Mouse (Mus musculus) gastrocnemius, adult 8-10 months (tissue): ENCODE measurements around the gene Dazap2. TPM values are rescaled to one million over a fixed set of nuclear protein-coding genes. Genes with fewer than 3 reads are reported as not detected.

Experiments
- DNase-seq, 2 experiments: peaks; one replicate each; pipeline ENCODE4 v3.0.0; 2022; ENCODE audit warnings: low spot score in 2 of 2
- total RNA-seq, 4 experiments: library from RNA; stranded (reverse); gene quantifications; 2 replicates each; pipeline ENCODE4 v1.2.4; 2022

Gene Dazap2
- 10 to 100 TPM; 54.7 to 69.4 (median 57.5) TPM for total RNA-seq

DNA sequence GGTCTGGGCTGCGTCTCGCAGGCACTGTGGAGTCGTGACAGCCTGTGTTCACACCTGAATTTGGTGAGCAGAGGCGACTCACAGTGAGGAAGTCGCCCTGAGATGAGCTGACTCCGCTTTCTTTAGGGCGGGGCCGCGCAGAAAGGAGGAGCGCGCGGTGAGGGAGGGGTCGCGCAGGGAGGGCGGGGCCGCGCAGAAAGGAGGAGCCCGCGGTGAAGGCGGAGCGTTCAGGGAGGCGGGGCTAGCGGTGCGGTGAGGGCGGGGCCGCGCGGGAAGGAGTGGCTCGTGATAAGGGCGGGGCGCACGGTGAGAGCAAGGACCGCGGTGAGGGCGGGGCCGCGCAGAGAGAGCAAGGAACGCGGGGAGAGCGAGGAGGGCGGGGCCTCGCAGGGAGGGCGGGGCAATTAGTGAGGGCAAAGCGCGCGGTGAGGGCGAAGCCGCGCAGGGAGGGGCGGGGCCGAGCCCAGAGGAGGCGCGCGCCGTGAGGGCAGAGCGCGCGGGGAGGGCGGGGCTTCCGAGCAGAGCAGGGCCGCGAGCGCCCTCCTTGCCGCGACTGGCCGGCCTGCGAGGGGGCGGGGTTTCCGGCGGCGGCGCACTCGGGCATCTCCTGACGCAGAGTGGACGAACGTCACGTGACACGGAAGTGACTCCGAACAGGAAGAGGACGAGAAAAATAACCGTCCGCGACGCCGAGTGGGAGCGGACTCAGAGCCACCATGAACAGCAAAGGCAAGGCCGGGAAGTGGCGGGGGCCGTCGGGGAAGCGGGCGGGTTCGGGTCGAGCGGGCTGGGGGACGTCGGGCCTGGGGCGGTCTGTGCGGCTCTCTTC is at the start of gene Dazap2:
Gene Dazap2, plus strand, starts transcription at position 354 of the 829 bp plus-strand sequence.
- peak; percentile 96 to 98 for DNase-seq

GRCm38 (mm10) chr15:100566531-100566930 is 48.6 kb upstream of the Dazap2 start:
- no peak for DNase-seq

DNA sequence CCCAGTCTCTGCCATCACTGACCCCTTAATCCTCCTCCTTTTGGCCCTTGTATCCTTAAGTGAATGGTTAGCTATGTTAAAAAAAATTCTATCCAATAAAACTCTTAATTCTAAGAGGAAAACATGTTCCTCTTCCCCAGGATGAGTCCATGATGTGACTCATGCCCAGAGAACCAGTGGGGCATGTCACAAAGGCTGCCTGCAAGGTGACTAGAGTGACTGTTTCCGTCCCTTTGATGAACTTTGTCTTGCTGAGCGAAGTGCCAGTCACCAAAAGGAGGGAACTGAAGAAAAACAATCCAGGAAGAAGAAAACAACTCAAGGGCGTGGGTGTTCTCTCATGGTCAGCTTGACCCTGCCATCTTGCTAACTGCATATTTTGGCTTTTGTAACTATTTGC is 45.9 kb upstream of the Dazap2 start:
- DNase-seq = no peak

GRCm38 (mm10) chr15:100573946-100574345 is 41.2 kb upstream of the Dazap2 start:
- DNase-seq = no peak

DNA sequence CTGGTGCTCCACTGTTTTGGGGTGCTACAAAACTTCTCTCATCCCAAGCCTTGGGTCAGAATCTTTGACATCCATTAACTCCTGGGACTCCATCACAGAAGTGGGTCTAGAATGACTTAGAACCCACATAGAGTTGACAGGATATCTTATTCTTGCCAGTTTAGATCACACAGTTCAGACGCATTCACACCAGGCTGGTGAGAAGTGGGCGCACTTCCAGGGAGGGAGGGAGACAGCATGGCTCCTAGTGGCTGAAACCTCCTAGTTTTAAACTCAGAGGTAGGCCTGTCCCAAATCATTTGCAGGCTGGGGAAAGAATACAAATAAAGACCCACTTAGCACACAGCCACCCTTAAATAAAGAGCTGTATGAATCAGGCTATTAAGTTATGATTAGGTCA is 40.8 kb upstream of the Dazap2 start:
- no peak for DNase-seq

DNA sequence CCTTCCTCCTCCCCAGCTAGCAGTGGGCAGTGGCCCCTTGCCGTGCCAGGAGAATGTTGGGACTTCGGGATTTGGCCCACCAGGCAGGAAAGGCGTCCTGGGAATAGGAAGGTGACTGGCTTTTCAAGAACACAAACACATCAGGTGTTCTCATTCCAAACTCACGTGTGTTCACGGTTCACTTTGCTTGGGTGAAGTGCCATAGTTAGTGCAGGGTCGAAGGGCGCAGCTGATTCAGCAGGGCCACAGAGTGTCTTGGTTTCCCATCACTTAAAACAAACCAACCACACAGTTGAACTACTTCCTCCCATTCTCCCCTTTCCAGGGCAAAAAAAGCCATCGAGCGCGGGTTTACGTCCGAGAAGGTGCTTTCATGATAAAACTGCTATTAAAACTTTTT is 39.8 kb upstream of the Dazap2 start:
- no peak for DNase-seq

GRCm38 (mm10) chr15:100576392-100576791 is 38.8 kb upstream of the Dazap2 start:
- no peak for DNase-seq

DNA sequence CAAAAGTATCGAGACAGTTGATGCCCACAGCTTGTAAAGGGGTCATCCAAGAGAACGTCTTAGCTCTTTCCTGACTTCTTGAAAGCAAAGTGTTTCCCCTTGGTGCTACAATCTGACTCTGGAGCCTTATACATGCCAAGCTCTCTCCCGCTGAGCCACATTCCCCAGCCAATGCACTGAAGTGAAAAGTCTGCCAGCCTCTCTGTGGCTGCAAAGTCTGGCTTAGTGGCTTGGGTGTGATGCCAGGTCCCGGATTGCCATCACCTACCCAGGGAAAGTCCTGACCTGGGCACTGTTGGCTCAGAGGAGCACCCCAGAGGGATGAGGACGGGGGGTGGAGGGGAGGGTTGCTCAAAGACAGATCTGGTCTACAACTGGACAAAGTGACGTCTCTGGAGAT is 38.3 kb upstream of the Dazap2 start:
- no peak for DNase-seq

DNA sequence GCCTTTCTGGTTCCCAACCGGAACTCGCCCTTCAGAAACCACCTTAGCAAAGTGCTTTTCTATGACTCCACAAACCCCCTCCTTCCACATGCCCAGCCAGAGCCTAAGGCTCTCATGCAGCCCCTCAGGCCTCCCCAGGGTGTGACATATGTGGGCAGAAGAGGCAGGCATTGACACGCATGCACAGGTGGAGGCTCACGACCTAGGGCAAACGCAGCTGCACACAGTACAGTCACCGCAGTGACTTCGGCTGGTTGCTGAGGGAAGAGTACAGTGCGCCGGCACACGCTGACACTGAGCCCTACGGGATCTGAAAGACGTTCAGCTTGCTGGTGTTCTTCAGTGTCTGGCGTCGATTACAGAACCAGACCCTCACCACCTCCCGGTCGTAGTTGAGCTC is 37.2 kb upstream of the Dazap2 start:
- DNase-seq = no peak

DNA sequence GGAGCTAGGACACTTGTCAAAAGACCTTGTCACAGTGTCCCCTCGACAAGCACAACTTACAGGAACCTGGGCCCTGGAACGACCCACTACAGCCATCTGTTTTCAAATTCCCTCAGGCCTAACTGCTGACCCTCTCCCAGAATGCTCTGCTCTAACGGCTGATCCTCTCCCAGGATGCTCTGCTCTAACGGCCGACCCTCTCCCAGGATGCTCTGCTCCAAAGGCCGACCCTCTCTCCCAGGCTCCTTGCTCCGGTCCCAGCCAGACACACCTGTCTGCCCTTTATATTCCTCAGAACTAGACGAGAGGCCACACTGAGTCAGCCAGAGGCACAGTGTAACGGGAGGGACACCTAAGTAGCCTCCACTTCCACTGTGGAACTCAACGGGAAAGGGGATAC is 35.0 kb upstream of the Dazap2 start:
- no peak for DNase-seq

DNA sequence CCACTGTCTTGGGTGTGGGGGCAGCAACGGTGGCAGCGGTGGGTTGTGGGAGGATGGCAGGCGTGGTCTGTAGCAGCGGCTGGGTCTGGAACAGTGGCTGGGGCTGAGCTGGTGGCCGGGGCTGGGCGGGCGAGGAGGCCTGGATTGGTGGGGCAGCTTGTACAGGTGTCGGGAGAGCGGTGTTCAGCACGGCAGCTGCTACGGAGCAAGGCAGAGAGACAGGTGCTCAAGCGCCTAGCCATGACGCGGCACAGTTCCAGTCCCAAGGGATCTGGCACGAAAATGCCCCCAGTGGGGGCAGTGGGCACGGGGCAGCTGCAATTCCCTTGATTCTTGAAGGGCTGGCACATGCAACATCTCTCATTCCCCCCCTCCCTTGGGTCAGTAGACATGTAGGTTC is 29.2 kb upstream of the Dazap2 start:
- no peak for DNase-seq

DNA sequence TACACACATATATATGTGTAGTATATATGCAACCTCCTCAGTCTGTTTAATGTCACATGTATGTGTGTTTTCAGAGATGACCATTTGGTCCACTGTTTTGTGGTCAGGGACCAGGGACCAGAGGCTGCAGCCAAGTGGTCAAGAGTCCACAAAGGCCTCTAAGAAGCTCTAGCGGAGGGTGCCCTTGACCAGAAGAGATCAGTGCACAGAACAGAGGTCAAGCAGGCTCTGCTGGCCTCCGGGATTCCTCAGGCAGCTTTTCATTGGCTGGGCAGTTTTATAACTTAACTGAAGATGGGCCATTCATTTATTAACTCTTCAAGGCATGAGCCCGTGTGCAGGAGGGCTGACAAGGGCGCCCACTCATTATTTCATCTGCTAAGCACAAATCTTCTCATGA is 28.0 kb upstream of the Dazap2 start:
- DNase-seq = no peak

DNA sequence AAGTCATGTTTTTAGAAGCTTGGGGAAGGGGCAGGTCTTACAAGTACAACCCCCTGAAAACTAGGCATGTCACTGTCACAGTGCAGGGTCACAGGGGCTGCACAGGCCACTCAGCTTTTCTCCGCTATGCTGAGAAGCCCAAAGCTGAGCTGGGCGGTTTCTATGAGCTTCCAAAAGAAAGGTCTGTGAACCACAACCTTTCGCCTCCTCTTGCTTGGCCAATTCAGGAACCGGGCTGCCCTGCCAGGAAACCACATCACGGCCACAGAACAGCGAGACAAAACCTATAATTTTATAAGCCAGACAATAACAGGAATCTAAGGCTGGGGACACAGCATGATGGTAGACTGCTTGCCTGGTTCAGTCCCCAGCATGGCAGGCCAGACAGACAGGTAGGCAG is 26.9 kb upstream of the Dazap2 start:
- DNase-seq = no peak

DNA sequence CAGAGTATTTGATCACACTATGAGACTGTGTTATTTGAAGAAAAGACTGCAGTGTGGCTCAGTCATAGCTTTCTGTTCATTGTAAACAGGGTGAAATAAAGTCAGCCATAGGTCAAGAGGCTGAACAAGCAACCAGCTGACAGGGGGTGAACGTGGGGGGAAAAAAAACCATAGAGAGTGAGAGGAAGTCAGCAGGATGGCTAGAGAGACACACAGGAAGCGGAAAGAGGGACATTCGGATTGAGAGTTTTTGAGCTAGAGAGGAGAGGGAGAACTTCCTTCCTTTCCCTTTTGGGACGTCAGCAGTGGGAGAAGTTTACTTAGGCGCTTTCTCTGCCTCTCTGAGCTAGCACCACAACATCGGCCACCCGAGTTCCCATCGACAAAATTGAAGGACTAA is 24.7 kb upstream of the Dazap2 start:
- no peak for DNase-seq

- DNase-seq = no peak
Measured at GRCm38 (mm10) chr15:100592817-100593216, 22.3 kb upstream of the Dazap2 start.

DNA sequence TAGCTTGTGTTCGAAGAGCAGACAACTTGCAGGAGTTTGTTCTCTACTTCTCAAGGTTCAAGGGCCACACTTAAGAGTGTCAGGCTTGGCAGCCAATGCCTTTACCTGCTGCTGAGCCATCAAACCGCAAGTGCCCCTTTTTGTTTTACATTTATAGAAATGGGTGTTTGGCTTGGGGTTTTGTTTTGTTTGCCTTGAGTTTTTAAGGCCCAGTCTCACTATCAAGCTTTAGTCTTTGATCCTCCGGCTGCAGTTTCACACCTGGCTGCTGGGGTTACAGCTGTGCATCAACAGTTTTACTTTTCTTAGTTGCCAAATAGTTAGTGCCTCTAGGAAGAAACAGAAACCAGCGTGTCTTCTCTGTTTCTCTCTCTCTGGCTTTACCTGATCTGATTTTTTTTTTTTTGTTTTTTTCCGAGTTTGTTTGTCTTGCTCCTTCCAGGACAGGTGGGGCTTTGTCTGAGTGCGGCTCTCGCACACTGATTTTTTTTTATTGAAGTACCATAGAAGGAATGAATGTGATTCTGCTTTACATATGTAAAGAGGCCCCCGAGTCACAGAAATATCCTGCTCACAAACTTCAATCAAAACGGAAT is 16.8 kb upstream of the Dazap2 start:
- no peak for DNase-seq

- DNase-seq = peak in 1 of 2 experiments; percentile 23
Measured at GRCm38 (mm10) chr15:100598883-100599275, 16.3 kb upstream of the Dazap2 start.

- peak; percentile 24 to 30 for DNase-seq
Measured at GRCm38 (mm10) chr15:100599276-100600046, 15.7 kb upstream of the Dazap2 start, which contains the start of gene Pou6f1. Pou6f1 (minus strand) TSS chr15:100599984.

DNA sequence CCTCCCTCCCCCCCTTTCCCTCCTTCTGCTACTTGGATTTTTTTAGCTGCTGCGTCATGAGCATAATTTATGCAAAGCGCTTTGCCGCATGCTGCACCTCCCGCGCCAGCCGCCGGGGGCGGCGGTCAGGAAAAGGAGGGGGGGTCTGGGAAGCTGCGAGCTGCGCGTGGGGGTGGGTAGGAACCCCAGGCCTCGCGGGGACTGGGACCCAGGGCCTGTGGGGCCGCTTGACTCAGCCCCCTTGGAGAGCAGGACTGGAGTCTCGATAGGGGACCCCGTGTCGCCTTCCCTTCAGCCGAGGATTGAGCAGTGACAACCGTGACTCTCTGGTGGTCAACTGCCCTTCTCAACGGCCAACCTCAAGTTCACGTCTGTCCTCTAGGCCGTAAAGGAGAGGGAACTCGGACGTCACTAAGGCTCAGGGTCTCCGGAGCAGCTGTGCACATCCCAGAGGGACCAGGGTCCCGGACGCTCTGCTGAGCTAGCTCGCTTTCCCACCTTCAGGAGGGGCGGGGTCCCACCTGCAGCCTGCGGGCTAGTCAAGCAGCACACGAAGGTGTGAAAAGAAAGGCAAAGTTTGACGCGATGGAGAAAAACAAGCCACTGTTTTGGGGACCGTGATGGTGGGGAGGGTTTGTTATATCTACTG is 15.0 kb upstream of the Dazap2 start:
- peak; percentile 36 to 59 for DNase-seq

DNA sequence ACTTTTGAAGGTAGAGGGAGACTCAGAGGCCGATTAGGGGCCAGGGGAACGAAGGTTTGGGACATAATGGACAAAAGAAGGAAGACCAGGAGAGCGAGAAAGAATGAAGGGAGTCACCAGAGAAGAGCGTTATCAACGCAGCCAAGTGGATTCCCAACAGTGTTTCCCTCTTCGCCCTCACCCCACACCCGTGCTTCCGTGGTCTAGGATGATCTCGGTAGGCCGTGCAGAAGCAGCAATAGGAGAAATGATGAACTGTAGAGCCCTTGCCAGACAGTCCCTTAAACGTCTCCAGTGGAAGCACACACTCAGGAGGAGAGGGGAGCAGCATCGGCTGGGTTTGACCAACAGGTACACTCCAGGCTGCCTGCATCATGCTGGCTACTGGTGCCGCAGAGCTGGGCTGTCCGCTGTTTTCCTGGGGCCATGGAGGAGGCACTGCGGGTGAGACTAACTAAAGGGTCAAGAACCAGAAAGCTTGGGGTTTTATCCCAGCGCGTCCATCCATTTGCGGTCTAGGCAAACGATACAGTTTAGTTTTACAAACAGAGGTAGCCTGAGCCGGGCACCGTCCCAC is 14.4 kb upstream of the Dazap2 start:
- no peak for DNase-seq

GRCm38 (mm10) chr15:100601669-100602068 is 13.5 kb upstream of the Dazap2 start:
- DNase-seq = no peak
